Mouse (Mus musculus): ENCODE results near the gene Smagp. TPM values are rescaled to one million over a fixed set of nuclear protein-coding genes. Genes with fewer than 3 reads are reported as not detected.

Gene Smagp
- polyA plus RNA-seq, 1 experiment: 0.21 TPM

DNA sequence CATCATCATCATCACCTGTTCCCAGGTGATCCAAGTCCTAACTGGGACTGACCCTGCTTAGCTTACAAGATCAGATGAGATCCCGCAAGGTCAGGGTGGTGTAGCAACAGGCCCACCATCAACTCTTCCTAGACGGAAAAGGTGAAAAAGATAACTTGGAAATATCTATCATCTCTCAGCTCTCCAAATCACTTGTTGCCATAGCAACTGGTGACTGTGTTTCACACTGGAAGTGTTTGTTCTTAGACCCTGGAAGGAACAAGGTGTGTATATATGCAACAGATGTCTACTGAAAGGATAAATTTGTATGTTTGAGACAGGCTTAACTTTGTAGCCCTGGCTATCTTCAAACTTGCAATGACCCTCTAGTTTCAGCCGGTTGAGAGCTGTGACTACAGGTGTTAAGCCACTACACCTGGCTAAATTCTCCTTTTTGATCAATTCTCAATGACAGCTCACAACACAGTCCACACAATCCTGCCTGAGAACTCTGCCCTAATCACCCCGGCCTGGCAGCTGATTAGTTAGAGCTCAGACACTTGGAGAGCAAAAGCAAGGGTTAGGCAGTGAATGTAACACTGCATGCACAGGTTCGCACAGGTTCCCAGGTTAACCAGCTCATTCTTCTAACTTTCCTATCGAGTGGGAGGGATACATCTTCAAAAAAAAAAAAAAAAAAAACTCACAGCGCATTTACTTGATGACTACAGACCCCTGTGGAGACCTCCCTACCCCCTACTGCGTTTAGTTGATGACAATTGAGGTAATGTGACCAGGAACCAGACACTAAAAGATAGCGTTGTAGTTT lies 28.9 kb upstream of the Smagp start:
- H3K36me3 ChIP-seq (ENCODE audit: control insufficient read depth, insufficient read depth): no peaks in the 10 kb centered on the region
- peaks cover 15% of the 10 kb centered on the region for H3K27me3 ChIP-seq (ENCODE audit: control insufficient read depth, insufficient read depth, insufficient read length)
- H3ac ChIP-seq (ENCODE audit: control insufficient read depth, insufficient read length, low read depth): no peak overlapping the region
- no peaks in the 10 kb centered on the region for H3K79me2 ChIP-seq (ENCODE audit: control insufficient read depth, insufficient read depth)
- H3K4me3 ChIP-seq (ENCODE audit: insufficient read depth, poor library complexity, severe bottlenecking): no peak overlapping the region
- no peak for TF ChIP-seq MAX (IDR thresholded peaks at IDR 0.05)
- no peak for TF ChIP-seq USF1 (IDR thresholded peaks at IDR 0.05; ENCODE audit: low read depth)
- TF ChIP-seq CTCF (IDR thresholded peaks at IDR 0.05; ENCODE audit: control insufficient read depth, insufficient read depth, insufficient read length): no peak
- TF ChIP-seq MYOD1 (IDR thresholded peaks at IDR 0.05; ENCODE audit: control insufficient read depth, insufficient read length, low read depth): no peak
- TF ChIP-seq MYOG (IDR thresholded peaks at IDR 0.05; ENCODE audit: control insufficient read depth, extremely low read depth, insufficient read length): no peak
- no peak for TF ChIP-seq CEBPB (IDR thresholded peaks at IDR 0.05; ENCODE audit: low read depth)
- TF ChIP-seq FOSL1 (IDR thresholded peaks at IDR 0.05; ENCODE audit: insufficient read depth, low read length, poor library complexity, severe bottlenecking): no peak
- H3K79me3 ChIP-seq (ENCODE audit: low read depth): no peaks in the 10 kb centered on the region

- no peak overlapping the region for H3K4me3 ChIP-seq (ENCODE audit: insufficient read depth, poor library complexity, severe bottlenecking)
- TF ChIP-seq CEBPB (IDR thresholded peaks at IDR 0.05; ENCODE audit: low read depth) (no peak), CTCF (IDR thresholded peaks at IDR 0.05; ENCODE audit: control insufficient read depth, insufficient read depth, insufficient read length) (no peak), MYOD1 (IDR thresholded peaks at IDR 0.05; ENCODE audit: control insufficient read depth, insufficient read length, low read depth) (no peak), FOSL1 (IDR thresholded peaks at IDR 0.05; ENCODE audit: insufficient read depth, low read length, poor library complexity, severe bottlenecking) (no peak), MAX (IDR thresholded peaks at IDR 0.05) (no peak), MYOG (IDR thresholded peaks at IDR 0.05; ENCODE audit: control insufficient read depth, extremely low read depth, insufficient read length) (no peak), USF1 (IDR thresholded peaks at IDR 0.05; ENCODE audit: low read depth) (no peak)
- no peaks in the 10 kb centered on the region for H3K79me3 ChIP-seq (ENCODE audit: low read depth)
- no peaks in the 10 kb centered on the region for H3K79me2 ChIP-seq (ENCODE audit: control insufficient read depth, insufficient read depth)
- H3ac ChIP-seq (ENCODE audit: control insufficient read depth, insufficient read length, low read depth): no peak overlapping the region
- H3K36me3 ChIP-seq (ENCODE audit: control insufficient read depth, insufficient read depth): no peaks in the 10 kb centered on the region
- peaks cover 15% of the 10 kb centered on the region for H3K27me3 ChIP-seq (ENCODE audit: control insufficient read depth, insufficient read depth, insufficient read length)
Observed at GRCm38 (mm10) chr15:100664813-100665274, 28.1 kb upstream of the Smagp start.

- Histone ChIP-seq H3K36me3 (ENCODE audit: control insufficient read depth, insufficient read depth) (no peaks in the 10 kb centered on the region), H3ac (ENCODE audit: control insufficient read depth, insufficient read length, low read depth) (no peak overlapping the region), H3K79me3 (ENCODE audit: low read depth) (no peaks in the 10 kb centered on the region), H3K79me2 (ENCODE audit: control insufficient read depth, insufficient read depth) (no peaks in the 10 kb centered on the region), H3K27me3 (ENCODE audit: control insufficient read depth, insufficient read depth, insufficient read length) (peaks cover 31% of the 10 kb centered on the region), H3K4me3 (ENCODE audit: insufficient read depth, poor library complexity, severe bottlenecking) (no peak overlapping the region)
- TF ChIP-seq FOSL1 (IDR thresholded peaks at IDR 0.05; ENCODE audit: insufficient read depth, low read length, poor library complexity, severe bottlenecking) (no peak), CTCF (IDR thresholded peaks at IDR 0.05; ENCODE audit: control insufficient read depth, insufficient read depth, insufficient read length) (no peak), MYOG (IDR thresholded peaks at IDR 0.05; ENCODE audit: control insufficient read depth, extremely low read depth, insufficient read length) (no peak), CEBPB (IDR thresholded peaks at IDR 0.05; ENCODE audit: low read depth) (no peak), MAX (IDR thresholded peaks at IDR 0.05) (no peak), USF1 (IDR thresholded peaks at IDR 0.05; ENCODE audit: low read depth) (no peak), MYOD1 (IDR thresholded peaks at IDR 0.05; ENCODE audit: control insufficient read depth, insufficient read length, low read depth) (no peak)
Observed at GRCm38 (mm10) chr15:100660805-100661204, 24.1 kb upstream of the Smagp start.

DNA sequence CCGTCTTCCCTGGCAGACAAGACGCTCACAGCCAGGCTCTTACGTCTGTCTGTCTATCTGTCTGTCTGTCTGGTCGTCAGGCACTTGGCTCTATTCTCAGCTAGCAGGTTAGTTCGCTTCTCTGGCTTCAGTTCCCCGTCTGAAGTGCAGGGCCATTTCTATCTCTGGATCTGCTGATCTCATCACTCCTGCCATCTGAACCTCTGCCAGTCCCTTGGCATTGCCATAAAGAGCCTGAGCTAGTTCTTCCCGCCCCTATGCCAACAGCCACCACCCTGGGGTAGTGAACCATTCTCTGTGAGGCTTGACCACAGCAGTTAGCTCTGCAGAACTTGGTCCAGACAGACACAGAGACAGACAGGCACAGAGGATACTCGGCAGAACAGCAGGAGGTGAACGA lies 23.6 kb upstream of the Smagp start:
- TF ChIP-seq USF1 (IDR thresholded peaks at IDR 0.05; ENCODE audit: low read depth) (no peak), CEBPB (IDR thresholded peaks at IDR 0.05; ENCODE audit: low read depth) (no peak), MAX (IDR thresholded peaks at IDR 0.05) (no peak), CTCF (IDR thresholded peaks at IDR 0.05; ENCODE audit: control insufficient read depth, insufficient read depth, insufficient read length) (no peak), FOSL1 (IDR thresholded peaks at IDR 0.05; ENCODE audit: insufficient read depth, low read length, poor library complexity, severe bottlenecking) (no peak), MYOD1 (IDR thresholded peaks at IDR 0.05; ENCODE audit: control insufficient read depth, insufficient read length, low read depth) (no peak), MYOG (IDR thresholded peaks at IDR 0.05; ENCODE audit: control insufficient read depth, extremely low read depth, insufficient read length) (no peak)
- peaks cover 36% of the 10 kb centered on the region for H3K27me3 ChIP-seq (ENCODE audit: control insufficient read depth, insufficient read depth, insufficient read length)
- H3K79me2 ChIP-seq (ENCODE audit: control insufficient read depth, insufficient read depth): no peaks in the 10 kb centered on the region
- no peaks in the 10 kb centered on the region for H3K79me3 ChIP-seq (ENCODE audit: low read depth)
- no peaks in the 10 kb centered on the region for H3K36me3 ChIP-seq (ENCODE audit: control insufficient read depth, insufficient read depth)
- H3ac ChIP-seq (ENCODE audit: control insufficient read depth, insufficient read length, low read depth): no peak overlapping the region
- H3K4me3 ChIP-seq (ENCODE audit: insufficient read depth, poor library complexity, severe bottlenecking): no peak overlapping the region

DNA sequence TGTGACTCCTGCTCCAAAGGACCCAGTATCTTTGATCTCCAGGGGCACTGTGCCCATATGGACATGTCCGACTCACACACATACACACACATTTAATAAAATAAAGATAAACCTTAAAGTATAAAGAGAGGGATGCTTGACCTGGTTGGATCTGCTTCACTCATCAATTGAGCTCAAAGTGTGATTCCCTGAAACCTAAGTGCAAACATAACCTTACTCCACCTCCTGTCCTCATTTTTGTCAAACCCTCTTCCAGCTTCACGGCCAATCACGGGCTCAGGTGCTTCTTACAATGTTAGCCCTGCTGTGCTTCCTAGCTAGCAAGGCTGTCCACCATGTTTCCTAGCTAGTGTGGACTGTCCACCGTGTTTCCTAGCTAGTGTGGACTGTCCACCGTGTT lies 18.5 kb upstream of the Smagp start:
- Histone ChIP-seq H3ac (ENCODE audit: control insufficient read depth, insufficient read length, low read depth) (no peak overlapping the region), H3K79me3 (ENCODE audit: low read depth) (no peaks in the 10 kb centered on the region), H3K27me3 (ENCODE audit: control insufficient read depth, insufficient read depth, insufficient read length) (peaks cover 41% of the 10 kb centered on the region), H3K36me3 (ENCODE audit: control insufficient read depth, insufficient read depth) (no peaks in the 10 kb centered on the region), H3K79me2 (ENCODE audit: control insufficient read depth, insufficient read depth) (no peaks in the 10 kb centered on the region), H3K4me3 (ENCODE audit: insufficient read depth, poor library complexity, severe bottlenecking) (no peak overlapping the region)
- TF ChIP-seq CTCF (IDR thresholded peaks at IDR 0.05; ENCODE audit: control insufficient read depth, insufficient read depth, insufficient read length): no peak
- no peak for TF ChIP-seq MYOG (IDR thresholded peaks at IDR 0.05; ENCODE audit: control insufficient read depth, extremely low read depth, insufficient read length)
- TF ChIP-seq USF1 (IDR thresholded peaks at IDR 0.05; ENCODE audit: low read depth): no peak
- TF ChIP-seq MYOD1 (IDR thresholded peaks at IDR 0.05; ENCODE audit: control insufficient read depth, insufficient read length, low read depth): no peak
- TF ChIP-seq MAX (IDR thresholded peaks at IDR 0.05): no peak
- no peak for TF ChIP-seq CEBPB (IDR thresholded peaks at IDR 0.05; ENCODE audit: low read depth)
- TF ChIP-seq FOSL1 (IDR thresholded peaks at IDR 0.05; ENCODE audit: insufficient read depth, low read length, poor library complexity, severe bottlenecking): no peak

Data from C2C12 (cell line).